Mouse (Mus musculus) erythroblast, embryonic 14.5 days (primary cell): ENCODE measurements around the gene Tenm4.

ENCODE experiments used
- GATA1 ChIP-seq: IDR thresholded peaks from 2 replicates; pipeline ENCODE4 v1.6.1; 2012; ENCODE audit warnings: low read length, inconsistent platforms, mixed read lengths
- TAL1 ChIP-seq: IDR thresholded peaks from 3 replicates; pipeline ENCODE4 v1.6.1; 2012; ENCODE audit warnings: low read length, inconsistent platforms, mixed read lengths

DNA sequence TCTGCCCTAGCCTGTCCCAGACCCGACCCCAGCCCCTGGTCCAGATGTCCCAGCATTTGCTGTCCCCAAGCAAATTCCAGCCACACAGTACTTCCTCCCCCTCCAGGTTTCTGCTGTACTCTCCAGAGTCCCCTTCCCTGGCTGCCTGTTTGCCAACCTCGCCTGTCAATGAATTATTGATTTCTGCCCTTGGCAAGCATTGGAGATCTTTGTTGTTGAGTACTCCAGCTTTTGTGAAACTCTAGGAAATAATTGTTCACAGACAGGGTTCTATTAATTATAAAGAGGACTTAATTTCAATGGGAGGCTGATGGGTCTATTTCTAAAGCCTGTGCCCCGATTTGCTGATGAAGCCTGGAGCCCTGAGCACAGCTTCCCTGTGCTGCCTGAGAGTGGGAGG lies 733.4 kb downstream of the Tenm4 start:
- TF ChIP-seq GATA1, result no peak
- TF ChIP-seq TAL1, result no peak
